Mouse (Mus musculus) lung, adult 10 weeks (tissue): Measurements from ENCODE around the gene Csn1s2a. TPM values are rescaled to one million over a fixed set of nuclear protein-coding genes. Genes with fewer than 3 reads are reported as not detected.

ENCODE experiments used
- polyA plus RNA-seq: library from polyadenylated mRNA; stranded (reverse); fragments of 350-450 nt; fragmentation: Illumina TruSeq; extraction: RNeasy Lipid Tissue Mini Kit (QIAGEN cat#74804); gene quantifications from one replicate; pipeline ENCODE4 v1.2.3, GENCODE M21; 2014; ENCODE audit warnings: low read depth, low replicate concordance; ENCODE audit not compliant: insufficient read depth

Csn1s2a gene
- not detected for polyA plus RNA-seq

GRCm38 (mm10) chr5:87774267-87774666 is at the start of gene Csn1s2a:
Gene Csn1s2a (plus strand): TSS chr5:87774567.

GRCm38 (mm10) chr5:87807782-87808181 is 33.4 kb downstream of the Csn1s2a start, which contains the start of gene Csn1s2b:
Gene Csn1s2b (plus strand): TSS chr5:87808082.

GRCm38 (mm10) chr5:87825386-87825785 is 51.0 kb downstream of the Csn1s2a start, which contains the start of gene Prr27:
Gene Prr27 (plus strand): TSS chr5:87825686.

Other genes starting within 250 kb of the Csn1s2a start
- not detected for gene Sult1b1, start 236.4 kb upstream of the Csn1s2a start, polyA plus RNA-seq
- gene Sult1d1, start 205.5 kb upstream of the Csn1s2a start, polyA plus RNA-seq = 14.3 TPM
- not detected for gene Sult1e1, start 183.0 kb upstream of the Csn1s2a start, polyA plus RNA-seq
- gene Csn1s1, start 108.4 kb upstream of the Csn1s2a start, polyA plus RNA-seq = not detected
- gene Csn2, start 74.9 kb upstream of the Csn1s2a start, polyA plus RNA-seq = not detected
- gene Csn1s2b, start 33.5 kb downstream of the Csn1s2a start, polyA plus RNA-seq = not detected
- not detected for gene Prr27, start 51.1 kb downstream of the Csn1s2a start, polyA plus RNA-seq
- gene Odam, start 110.5 kb downstream of the Csn1s2a start, polyA plus RNA-seq = not detected
- gene Csn3, start 151.0 kb downstream of the Csn1s2a start, polyA plus RNA-seq = not detected
- gene 2310003L06Rik, start 194.9 kb downstream of the Csn1s2a start, polyA plus RNA-seq = not detected
- not detected for gene Gm28434, start 194.9 kb downstream of the Csn1s2a start, polyA plus RNA-seq
- not detected for gene Cabs1, start 204.9 kb downstream of the Csn1s2a start, polyA plus RNA-seq
- not detected for gene Smr3a, start 228.0 kb downstream of the Csn1s2a start, polyA plus RNA-seq